Mouse (Mus musculus) CH12.LX (cell line): ENCODE results near the gene Lman1l.

Experiments used
- ETS1 ChIP-seq: conservative IDR thresholded peaks from 2 replicates; pipeline ENCODE4 v1.6.1; 2012; ENCODE audit warnings: low read depth, mild to moderate bottlenecking, inconsistent platforms, low read length, improper control_type of control experiment, moderate library complexity
- MAFK ChIP-seq: IDR thresholded peaks from 2 replicates; pipeline ENCODE4 v1.6.1; 2011; ENCODE audit warnings: low read length, improper control_type of control experiment; ENCODE audit not compliant: insufficient replicate concordance
- POLR2A ChIP-seq: IDR thresholded peaks from 2 replicates; pipeline ENCODE4 v1.6.1; 2011; ENCODE audit warnings: low read depth, mild to moderate bottlenecking, improper control_type of control experiment, low read length
- POLR2AphosphoS2 ChIP-seq: IDR thresholded peaks from 2 replicates; pipeline ENCODE4 v1.6.1; 2011; ENCODE audit warnings: low read depth, low read length, improper control_type of control experiment
- UBTF ChIP-seq: IDR thresholded peaks from 2 replicates; pipeline ENCODE4 v1.6.1; 2012; ENCODE audit warnings: low read depth, mild to moderate bottlenecking, inconsistent platforms, low read length, improper control_type of control experiment, moderate library complexity
- USF1 ChIP-seq: IDR thresholded peaks from 2 replicates; pipeline ENCODE4 v1.6.1; 2014; ENCODE audit warnings: low read depth, mild to moderate bottlenecking, inconsistent platforms, low read length, improper control_type of control experiment
- ZMIZ1 ChIP-seq: IDR thresholded peaks from 2 replicates; pipeline ENCODE4 v1.6.1; 2012; ENCODE audit warnings: low read depth, mild to moderate bottlenecking, inconsistent platforms, low read length, improper control_type of control experiment

DNA sequence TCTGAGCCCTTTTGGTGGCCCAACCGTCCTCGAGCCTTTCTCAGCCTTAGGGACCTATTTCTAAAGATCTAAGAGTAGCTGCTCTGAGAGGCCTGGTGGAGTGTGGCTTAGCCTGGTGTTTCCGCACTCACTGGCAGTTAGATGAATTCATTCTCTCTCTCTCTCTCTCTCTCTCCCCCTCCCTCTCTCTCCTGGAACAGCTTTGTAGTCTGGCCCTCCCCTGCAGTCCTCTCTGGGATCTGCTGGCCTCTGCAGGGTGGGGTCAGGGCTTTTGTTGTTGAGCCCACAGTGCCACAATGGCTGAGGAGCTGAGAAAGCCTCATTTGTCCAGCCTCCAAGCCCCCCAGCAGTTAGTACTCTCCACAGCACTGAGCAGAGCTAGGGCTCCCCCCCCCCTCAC is 32.3 kb upstream of the Lman1l start:
- TF ChIP-seq ETS1 = no peak
- TF ChIP-seq UBTF = no peak
- no peak for TF ChIP-seq POLR2AphosphoS2
- TF ChIP-seq MAFK = no peak
- no peak for TF ChIP-seq USF1
- TF ChIP-seq ZMIZ1 = no peak
- TF ChIP-seq POLR2A = no peak
